Mouse (Mus musculus) liver, adult 2 months (tissue): ENCODE measurements around the gene Ccser2.

ENCODE experiments used
- CTCF ChIP-seq: fragments of 200-500 bp; IDR thresholded peaks from 2 replicates; pipeline ENCODE4 v1.5.1; 2011; ENCODE audit warnings: low read depth, low read length, control low read depth
- POLR2A ChIP-seq: fragments of 200-500 bp; IDR thresholded peaks from 2 replicates; pipeline ENCODE4 v1.6.1; 2011; ENCODE audit warnings: low read length, control low read depth; ENCODE audit not compliant: insufficient read depth; ENCODE audit errors: extremely low read depth

DNA sequence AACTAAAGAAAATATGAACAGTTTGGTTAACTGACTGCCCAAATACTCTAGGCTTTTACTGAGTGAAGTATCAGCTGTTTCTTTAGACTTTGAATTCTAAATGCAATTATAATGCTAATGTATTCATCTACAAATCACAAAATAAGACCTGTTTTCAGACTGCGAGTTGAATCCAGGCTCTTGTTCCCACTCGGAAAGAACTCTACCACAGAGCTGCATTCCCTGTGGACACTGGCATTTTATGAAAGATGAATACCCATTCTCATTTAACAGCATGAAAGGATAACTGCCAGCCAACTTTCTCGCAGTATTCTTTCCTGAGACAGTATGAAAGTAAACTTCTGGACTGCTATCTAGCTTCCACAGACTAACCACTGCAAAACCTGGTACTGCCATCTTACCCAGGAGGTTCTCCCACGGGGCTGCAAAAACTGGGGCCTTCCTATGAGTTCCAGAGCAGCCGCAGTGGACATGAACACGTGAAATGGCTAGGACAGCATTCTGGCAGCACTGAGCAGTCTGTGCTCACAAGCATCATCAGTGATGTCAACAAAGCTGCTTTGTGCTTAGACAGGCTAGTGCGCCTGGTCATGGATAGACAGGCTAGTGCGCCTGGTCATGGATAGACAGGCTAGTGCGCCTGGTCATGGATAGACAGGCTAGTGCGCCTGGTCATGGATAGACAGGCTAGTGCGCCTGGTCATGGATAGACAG, 62.6 kb downstream of the Ccser2 start:
- no peak for TF ChIP-seq POLR2A
- TF ChIP-seq CTCF = no peak
